Mouse (Mus musculus): ENCODE data around the gene Ttll5.

DNA sequence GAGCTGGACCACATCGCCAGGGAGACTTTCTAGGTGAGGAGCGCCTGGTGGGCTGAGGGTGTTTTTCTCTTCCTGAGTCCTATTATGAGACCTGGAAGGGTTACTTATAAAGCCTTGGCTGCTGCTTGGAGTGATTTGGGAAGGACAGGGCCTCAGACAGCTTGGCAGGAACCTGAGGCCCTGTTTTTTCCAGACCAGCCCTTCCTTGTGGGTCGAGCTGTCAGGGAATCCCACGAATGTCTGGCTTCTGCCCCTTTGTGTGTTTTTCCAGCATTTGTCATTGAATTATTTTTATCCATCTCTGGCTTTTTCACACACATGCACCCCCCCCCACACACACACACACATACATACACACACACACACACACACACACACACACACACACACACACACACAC lies 136.2 kb downstream of the Ttll5 start:
- TF ChIP-seq CTCF (IDR thresholded peaks at IDR 0.05; ENCODE audit: low read depth) (no peak), EP300 (optimal IDR thresholded peaks at IDR 0.05) (no peak)

All from stomach, postnatal 0 days (tissue).